Mouse (Mus musculus) testis, adult 2 months (tissue): ENCODE measurements around the gene Rad1.

Experiments used
- CTCF ChIP-seq: fragments of 200-500 bp; IDR thresholded peaks from 2 replicates; pipeline ENCODE4 v1.5.1; 2012; ENCODE audit warnings: low read depth, mild to moderate bottlenecking, inconsistent platforms, low read length, moderate library complexity; ENCODE audit not compliant: control insufficient read depth, insufficient read depth, insufficient replicate concordance
- POLR2A ChIP-seq: fragments of 200-500 bp; IDR thresholded peaks from 2 replicates; pipeline ENCODE4 v1.6.1; 2012; ENCODE audit warnings: low read depth, mild to moderate bottlenecking, inconsistent platforms, low read length, moderate library complexity; ENCODE audit not compliant: control insufficient read depth

GRCm38 (mm10) chr15:10540271-10541088 lies 54.7 kb downstream of the Rad1 start:
- TF ChIP-seq POLR2A (no peak), CTCF (no peak)
